Mouse (Mus musculus) testis, adult 2 months (tissue): Measurements from ENCODE around the gene Banp.

ENCODE experiments used
- CTCF ChIP-seq: fragments of 200-500 bp; IDR thresholded peaks from 2 replicates; pipeline ENCODE4 v1.5.1; 2012; ENCODE audit warnings: low read depth, mild to moderate bottlenecking, inconsistent platforms, low read length, moderate library complexity; ENCODE audit not compliant: control insufficient read depth, insufficient read depth, insufficient replicate concordance
- POLR2A ChIP-seq: fragments of 200-500 bp; IDR thresholded peaks from 2 replicates; pipeline ENCODE4 v1.6.1; 2012; ENCODE audit warnings: low read depth, mild to moderate bottlenecking, inconsistent platforms, low read length, moderate library complexity; ENCODE audit not compliant: control insufficient read depth

DNA sequence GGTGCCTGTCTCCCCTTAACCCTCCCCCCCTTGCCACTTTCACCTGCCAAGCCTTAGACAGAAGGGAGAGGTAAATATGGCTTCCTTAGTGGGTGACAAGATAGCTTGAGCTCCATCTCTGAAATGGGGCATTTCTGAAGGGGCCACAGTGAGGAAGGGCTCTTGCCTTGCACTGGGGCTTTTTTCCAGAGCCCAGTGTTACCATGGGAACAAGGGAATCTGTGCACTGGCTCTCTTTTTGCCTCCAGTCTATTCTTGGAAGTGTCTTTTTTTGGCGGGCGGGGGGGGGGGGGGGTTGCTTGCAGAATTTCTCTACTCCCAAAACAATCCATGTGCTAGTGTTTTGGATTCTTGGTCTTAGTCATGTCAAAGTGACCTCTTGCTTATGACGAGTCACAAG is 65.1 kb downstream of the Banp start:
- no peak for TF ChIP-seq POLR2A
- no peak for TF ChIP-seq CTCF
